Mouse (Mus musculus): ENCODE results near the gene Mpzl3. TPM values are rescaled to one million over a fixed set of nuclear protein-coding genes. Genes with fewer than 3 reads are reported as not detected.

The Mpzl3 gene
- polyA plus RNA-seq, 1 experiment from 2014 or later, result 0.75 TPM

DNA sequence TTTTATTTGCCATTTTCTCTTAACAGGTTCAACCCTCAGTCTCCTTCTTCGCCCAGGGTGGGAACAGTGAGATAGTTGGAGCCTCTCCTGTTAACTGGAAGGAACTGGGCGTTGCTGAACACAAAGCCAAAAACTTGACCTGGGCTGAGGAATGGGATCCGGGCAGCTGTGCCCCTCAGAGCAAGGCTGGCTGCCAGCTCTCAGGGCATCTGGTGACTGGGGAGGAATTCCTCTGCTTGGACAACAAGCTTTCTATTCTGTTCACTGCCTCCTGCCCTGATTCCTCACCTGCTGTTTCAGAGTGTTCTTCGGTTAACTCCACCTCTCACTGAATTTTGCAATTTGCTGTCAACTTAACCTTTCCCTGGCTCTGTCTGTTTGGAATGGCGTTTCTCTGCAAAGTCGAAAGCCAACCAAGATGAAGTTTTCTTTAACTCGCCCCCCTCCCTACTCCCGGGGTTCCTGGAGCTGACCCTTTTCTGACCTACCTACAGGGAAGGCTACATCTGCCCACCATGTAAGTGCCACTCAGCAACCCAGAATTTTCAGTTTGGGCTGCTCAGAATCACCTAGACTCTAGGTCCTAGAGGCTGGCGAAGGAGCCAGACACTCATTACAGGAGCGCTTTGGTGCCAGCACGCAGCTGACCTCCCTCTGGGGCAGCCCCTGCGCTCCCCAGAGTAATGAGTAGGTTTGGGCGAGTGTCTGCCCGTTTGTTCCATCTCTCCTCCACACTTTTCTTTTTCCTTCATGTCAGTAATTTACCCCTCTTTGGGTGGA lies 14.7 kb upstream of the Mpzl3 start:
- WGBS, result 16% methylated on average over 14 of the region's 14 CpGs
- no peaks in the 10 kb centered on the region for H3K9me3 ChIP-seq (replicated peaks; ENCODE audit: control insufficient read depth, low read length, poor library complexity, severe bottlenecking)
- no peaks in the 10 kb centered on the region for H3K36me3 ChIP-seq (ENCODE audit: control insufficient read depth, insufficient read depth, low read length)
- H3K4me2 ChIP-seq (ENCODE audit: low read length), result peak overlapping the region; percentile 12; the same call in 1 of the 2 replicates
- ATAC-seq, result no peak
- H3K27ac ChIP-seq (ENCODE audit: low read length), result no peak overlapping the region
- H3K4me3 ChIP-seq (ENCODE audit: low read depth, low read length), result no peak overlapping the region
- peaks cover 3% of the 10 kb centered on the region; the same call in 1 of the 2 replicates for H3K4me1 ChIP-seq (ENCODE audit: control insufficient read depth, insufficient read depth, low read length)
- H3K27me3 ChIP-seq (ENCODE audit: control insufficient read depth, insufficient read depth, low read depth, low read length), result peaks cover 52% of the 10 kb centered on the region
- no peak overlapping the region for H3K9ac ChIP-seq (ENCODE audit: low read depth, low read length)

DNA sequence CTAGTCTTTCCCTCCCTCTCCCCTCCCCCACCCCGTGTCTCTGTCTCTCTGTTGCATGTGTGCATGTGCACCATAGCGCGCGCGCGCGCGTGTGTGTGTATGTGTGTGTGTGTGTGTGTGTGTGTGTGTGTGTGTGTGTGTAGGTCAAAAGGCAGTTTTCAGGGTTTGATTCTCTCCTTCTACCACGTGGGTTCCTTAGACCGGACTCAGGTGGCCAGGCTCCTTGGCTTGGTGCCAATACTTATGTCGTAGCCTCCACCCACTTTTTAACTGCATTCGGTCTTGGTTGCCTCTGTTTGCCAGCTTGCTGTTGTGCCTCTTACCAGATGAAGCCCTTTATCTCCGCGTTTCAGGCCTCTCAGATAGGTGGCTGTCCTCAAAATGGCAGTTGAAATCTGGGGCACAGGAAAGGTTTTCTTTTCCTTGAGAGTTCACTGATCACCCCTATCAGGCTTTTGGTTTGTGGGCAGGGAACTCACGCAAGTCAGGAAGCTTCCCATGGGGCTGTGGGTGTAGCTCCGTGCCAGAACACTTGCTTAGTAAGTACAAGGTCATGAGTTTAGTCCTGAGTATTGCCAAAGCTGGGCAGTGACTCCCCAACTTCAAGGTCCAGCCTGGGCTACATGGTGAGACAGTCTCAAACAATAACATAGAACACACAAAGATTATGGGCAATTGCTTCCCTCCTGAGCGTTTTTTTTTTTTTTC lies 13.7 kb upstream of the Mpzl3 start:
- no peak overlapping the region for H3K4me2 ChIP-seq (ENCODE audit: low read length)
- H3K4me1 ChIP-seq (ENCODE audit: control insufficient read depth, insufficient read depth, low read length), result peaks cover 3% of the 10 kb centered on the region; the same call in 1 of the 2 replicates
- ATAC-seq, result no peak
- peaks cover 52% of the 10 kb centered on the region for H3K27me3 ChIP-seq (ENCODE audit: control insufficient read depth, insufficient read depth, low read depth, low read length)
- no peak overlapping the region for H3K27ac ChIP-seq (ENCODE audit: low read length)
- no peak overlapping the region for H3K9ac ChIP-seq (ENCODE audit: low read depth, low read length)
- no peak overlapping the region for H3K4me3 ChIP-seq (ENCODE audit: low read depth, low read length)
- WGBS, result 31% methylated on average over 17 of the region's 17 CpGs
- no peaks in the 10 kb centered on the region for H3K36me3 ChIP-seq (ENCODE audit: control insufficient read depth, insufficient read depth, low read length)
- H3K9me3 ChIP-seq (replicated peaks; ENCODE audit: control insufficient read depth, low read length, poor library complexity, severe bottlenecking), result no peaks in the 10 kb centered on the region

DNA sequence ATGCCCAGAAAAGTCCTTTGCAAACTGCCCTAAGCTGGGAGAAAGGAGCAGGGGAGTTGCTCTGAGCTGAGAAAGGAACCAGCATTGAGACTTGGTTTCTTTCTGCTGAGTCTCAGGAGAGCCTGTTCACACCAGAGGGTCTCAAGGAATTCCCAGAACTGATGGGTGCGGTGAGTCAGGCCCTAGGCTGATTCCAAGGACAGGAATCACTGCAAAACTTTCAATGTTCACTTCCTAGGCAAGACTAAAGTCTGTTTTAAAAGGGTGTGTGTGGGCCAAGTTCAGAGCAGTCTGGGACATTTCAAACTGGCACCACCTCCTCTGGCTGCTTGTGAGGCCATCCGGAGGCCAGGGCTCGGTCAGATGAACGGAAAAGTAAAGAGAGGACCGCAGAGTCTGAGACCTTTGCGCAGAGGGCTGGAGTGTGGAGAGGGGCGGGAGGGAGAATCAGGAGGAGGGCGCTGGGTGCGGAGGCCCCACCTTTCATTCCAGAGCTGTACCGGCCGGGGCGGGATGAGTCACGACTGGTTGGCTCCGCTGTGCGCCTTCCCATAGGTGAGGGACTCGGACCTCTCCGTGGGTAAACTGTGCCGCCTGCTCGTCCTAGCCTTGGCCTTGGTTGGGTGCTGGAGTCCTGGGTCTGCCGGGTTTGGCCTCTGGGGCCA lies 12.8 kb upstream of the Mpzl3 start:
- Histone ChIP-seq H3K27ac (ENCODE audit: low read length) (no peak overlapping the region), H3K4me2 (ENCODE audit: low read length) (no peak overlapping the region), H3K9me3 (replicated peaks; ENCODE audit: control insufficient read depth, low read length, poor library complexity, severe bottlenecking) (no peaks in the 10 kb centered on the region), H3K4me1 (ENCODE audit: control insufficient read depth, insufficient read depth, low read length) (peaks cover 3% of the 10 kb centered on the region; the same call in 1 of the 2 replicates), H3K9ac (ENCODE audit: low read depth, low read length) (no peak overlapping the region), H3K4me3 (ENCODE audit: low read depth, low read length) (no peak overlapping the region), H3K36me3 (ENCODE audit: control insufficient read depth, insufficient read depth, low read length) (no peaks in the 10 kb centered on the region), H3K27me3 (ENCODE audit: control insufficient read depth, insufficient read depth, low read depth, low read length) (peaks cover 52% of the 10 kb centered on the region)
- 3% methylated on average over 20 of the region's 20 CpGs for WGBS
- ATAC-seq, result no peak

DNA sequence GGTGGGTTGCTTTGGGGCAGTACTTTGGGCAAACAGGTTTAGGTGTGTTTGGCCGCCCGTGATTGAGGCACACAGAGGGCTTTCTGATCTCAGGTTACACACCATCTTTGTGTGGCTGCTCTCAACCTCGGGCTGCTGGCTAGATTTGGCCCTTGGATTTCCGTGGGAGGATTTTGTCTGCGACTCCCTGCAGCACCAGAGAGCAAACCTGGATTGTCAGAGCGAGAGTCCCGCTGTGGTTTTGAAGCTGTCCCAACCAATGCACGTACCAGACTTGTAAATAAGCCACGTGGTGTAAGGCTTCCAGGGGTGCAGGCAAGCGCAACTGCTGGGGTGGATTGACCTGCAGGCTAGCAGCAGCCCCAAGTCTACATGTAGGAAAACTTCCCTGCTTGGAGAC lies 12.0 kb upstream of the Mpzl3 start:
- H3K27ac ChIP-seq (ENCODE audit: low read length), result no peak overlapping the region
- no peaks in the 10 kb centered on the region for H3K36me3 ChIP-seq (ENCODE audit: control insufficient read depth, insufficient read depth, low read length)
- H3K4me3 ChIP-seq (ENCODE audit: low read depth, low read length), result no peak overlapping the region
- H3K9ac ChIP-seq (ENCODE audit: low read depth, low read length), result no peak overlapping the region
- ATAC-seq, result no peak
- H3K4me1 ChIP-seq (ENCODE audit: control insufficient read depth, insufficient read depth, low read length), result peaks cover 3% of the 10 kb centered on the region; the same call in 1 of the 2 replicates
- under 1% methylated on average over 10 of the region's 10 CpGs for WGBS
- H3K4me2 ChIP-seq (ENCODE audit: low read length), result no peak overlapping the region
- H3K27me3 ChIP-seq (ENCODE audit: control insufficient read depth, insufficient read depth, low read depth, low read length), result peaks cover 52% of the 10 kb centered on the region
- H3K9me3 ChIP-seq (replicated peaks; ENCODE audit: control insufficient read depth, low read length, poor library complexity, severe bottlenecking), result no peaks in the 10 kb centered on the region

DNA sequence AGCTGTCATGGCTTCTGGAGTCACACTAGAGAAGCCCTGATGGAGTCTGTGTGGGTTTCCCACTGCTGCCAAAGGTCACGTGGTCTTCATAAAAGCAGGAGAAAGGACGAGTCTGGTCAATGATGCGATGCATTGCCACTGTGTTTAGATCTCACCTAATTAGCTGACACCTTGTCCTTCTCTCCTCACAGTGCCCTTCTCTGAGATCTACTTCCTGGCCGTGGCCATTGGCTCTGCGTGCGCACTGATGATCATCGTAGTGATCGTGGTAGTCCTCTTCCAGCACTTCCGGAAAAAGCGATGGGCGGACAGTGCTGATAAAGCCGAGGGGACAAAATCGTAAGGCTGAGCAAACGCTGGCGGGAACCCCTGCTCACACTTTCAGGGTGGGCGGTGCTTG lies 8.0 kb upstream of the Mpzl3 start:
- no peak overlapping the region for H3K9ac ChIP-seq (ENCODE audit: low read depth, low read length)
- no peaks in the 10 kb centered on the region for H3K4me1 ChIP-seq (ENCODE audit: control insufficient read depth, insufficient read depth, low read length)
- H3K4me3 ChIP-seq (ENCODE audit: low read depth, low read length), result no peak overlapping the region
- 93% methylated on average over 16 of the region's 16 CpGs for WGBS
- no peak overlapping the region for H3K27ac ChIP-seq (ENCODE audit: low read length)
- H3K36me3 ChIP-seq (ENCODE audit: control insufficient read depth, insufficient read depth, low read length), result no peaks in the 10 kb centered on the region
- no peaks in the 10 kb centered on the region for H3K9me3 ChIP-seq (replicated peaks; ENCODE audit: control insufficient read depth, low read length, poor library complexity, severe bottlenecking)
- no peak for ATAC-seq
- peaks cover 27% of the 10 kb centered on the region for H3K27me3 ChIP-seq (ENCODE audit: control insufficient read depth, insufficient read depth, low read depth, low read length)
- H3K4me2 ChIP-seq (ENCODE audit: low read length), result no peak overlapping the region

DNA sequence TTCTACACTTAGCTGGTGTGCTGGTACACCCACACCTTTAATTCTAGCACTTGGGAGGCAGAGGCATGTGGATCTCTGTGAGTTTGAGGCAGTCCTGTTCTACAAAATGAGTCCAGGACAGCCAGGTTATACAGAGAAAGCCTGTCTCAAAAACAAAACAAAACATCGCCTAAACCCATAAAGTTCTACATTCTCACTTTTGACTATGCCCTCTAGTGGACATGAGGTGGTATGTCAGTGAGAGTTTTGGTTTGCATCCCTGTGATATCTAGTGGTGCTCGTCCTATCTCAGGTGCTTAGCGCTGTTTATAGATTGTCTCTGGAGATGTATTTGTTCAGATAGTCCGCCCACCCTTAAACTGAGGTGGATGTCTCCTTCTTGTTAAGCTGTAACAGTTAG lies 6.5 kb upstream of the Mpzl3 start:
- Histone ChIP-seq H3K4me3 (ENCODE audit: low read depth, low read length) (no peak overlapping the region), H3K27me3 (ENCODE audit: control insufficient read depth, insufficient read depth, low read depth, low read length) (peaks cover 24% of the 10 kb centered on the region), H3K4me2 (ENCODE audit: low read length) (no peak overlapping the region), H3K36me3 (ENCODE audit: control insufficient read depth, insufficient read depth, low read length) (no peaks in the 10 kb centered on the region), H3K9ac (ENCODE audit: low read depth, low read length) (no peak overlapping the region), H3K9me3 (replicated peaks; ENCODE audit: control insufficient read depth, low read length, poor library complexity, severe bottlenecking) (no peaks in the 10 kb centered on the region), H3K4me1 (ENCODE audit: control insufficient read depth, insufficient read depth, low read length) (no peaks in the 10 kb centered on the region), H3K27ac (ENCODE audit: low read length) (no peak overlapping the region)
- ATAC-seq, result no peak
- WGBS, result 28% methylated on average over 4 of the region's 4 CpGs

DNA sequence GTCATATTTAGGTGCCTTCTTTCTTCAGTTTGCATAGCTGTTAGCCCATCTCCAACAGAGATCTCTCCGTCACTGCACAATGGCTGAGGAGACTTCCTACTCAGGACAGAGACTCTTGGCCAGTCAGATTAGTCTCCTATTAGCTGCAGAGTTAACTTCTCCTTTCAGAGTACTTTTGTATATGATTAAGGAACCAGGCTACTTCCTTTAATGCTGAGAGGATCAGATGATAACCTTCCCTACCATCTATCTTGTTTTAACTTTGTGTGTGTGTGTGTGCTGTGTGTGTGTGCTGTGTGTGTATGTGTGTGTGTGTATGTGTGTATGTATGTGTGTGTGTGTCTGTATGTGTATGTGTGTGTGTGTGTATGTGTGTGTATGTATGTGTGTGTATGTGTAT lies 5.3 kb upstream of the Mpzl3 start:
- H3K36me3 ChIP-seq (ENCODE audit: control insufficient read depth, insufficient read depth, low read length), result no peaks in the 10 kb centered on the region
- H3K27ac ChIP-seq (ENCODE audit: low read length), result no peak overlapping the region
- no peak overlapping the region for H3K4me2 ChIP-seq (ENCODE audit: low read length)
- peaks cover 3% of the 10 kb centered on the region; the same call in 1 of the 2 replicates for H3K4me1 ChIP-seq (ENCODE audit: control insufficient read depth, insufficient read depth, low read length)
- H3K9ac ChIP-seq (ENCODE audit: low read depth, low read length), result no peak overlapping the region
- 78% methylated on average over 1 of the region's 1 CpGs for WGBS
- H3K4me3 ChIP-seq (ENCODE audit: low read depth, low read length), result no peak overlapping the region
- no peak for ATAC-seq
- no peaks in the 10 kb centered on the region for H3K9me3 ChIP-seq (replicated peaks; ENCODE audit: control insufficient read depth, low read length, poor library complexity, severe bottlenecking)
- H3K27me3 ChIP-seq (ENCODE audit: control insufficient read depth, insufficient read depth, low read depth, low read length), result peaks cover 18% of the 10 kb centered on the region

DNA sequence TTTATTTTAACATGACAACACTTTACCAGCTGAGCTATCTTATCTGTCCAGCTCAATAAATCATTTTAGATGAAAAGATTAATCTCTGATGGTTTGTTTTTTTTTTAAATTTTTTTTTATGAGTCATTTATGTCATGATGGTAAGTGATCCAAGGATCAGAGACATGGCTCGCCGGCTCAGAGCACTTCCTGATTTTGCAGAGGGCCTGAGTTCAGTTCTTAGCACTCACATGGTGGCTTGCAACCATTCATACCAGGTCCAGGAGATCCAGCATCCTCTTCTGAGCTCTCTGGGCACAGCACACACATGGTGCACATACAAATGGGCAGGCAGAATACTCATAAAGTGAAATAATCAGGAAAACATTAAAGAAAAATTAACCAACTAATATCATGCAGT lies 4.7 kb upstream of the Mpzl3 start:
- no peak overlapping the region for H3K4me2 ChIP-seq (ENCODE audit: low read length)
- no peak overlapping the region for H3K27ac ChIP-seq (ENCODE audit: low read length)
- no peaks in the 10 kb centered on the region for H3K36me3 ChIP-seq (ENCODE audit: control insufficient read depth, insufficient read depth, low read length)
- H3K4me3 ChIP-seq (ENCODE audit: low read depth, low read length), result no peak overlapping the region
- H3K9ac ChIP-seq (ENCODE audit: low read depth, low read length), result no peak overlapping the region
- 84% methylated on average over 2 of the region's 2 CpGs for WGBS
- peaks cover 14% of the 10 kb centered on the region for H3K27me3 ChIP-seq (ENCODE audit: control insufficient read depth, insufficient read depth, low read depth, low read length)
- no peak for ATAC-seq
- no peaks in the 10 kb centered on the region for H3K9me3 ChIP-seq (replicated peaks; ENCODE audit: control insufficient read depth, low read length, poor library complexity, severe bottlenecking)
- peaks cover 3% of the 10 kb centered on the region; the same call in 1 of the 2 replicates for H3K4me1 ChIP-seq (ENCODE audit: control insufficient read depth, insufficient read depth, low read length)

Data from midbrain, embryonic 16.5 days (tissue).